Mouse (Mus musculus) C2C12 (cell line): ENCODE results near the gene Schip1. TPM values are rescaled to one million over a fixed set of nuclear protein-coding genes. Genes with fewer than 3 reads are reported as not detected.

ENCODE experiments used
- H3K27me3 ChIP-seq: one replicate; pipeline ENCODE4 v1.6.1; 2011; ENCODE audit not compliant: control insufficient read depth, insufficient read depth, insufficient read length
- H3K36me3 ChIP-seq: one replicate; pipeline ENCODE4 v1.6.1; 2011; ENCODE audit not compliant: control insufficient read depth, insufficient read depth
- H3K4me3 ChIP-seq: one replicate; pipeline ENCODE4 v1.5.1; 2011; ENCODE audit warnings: mild to moderate bottlenecking, control low read depth; ENCODE audit not compliant: poor library complexity, insufficient read depth, severe bottlenecking
- H3K79me2 ChIP-seq: one replicate; pipeline ENCODE4 v1.6.1; 2011; ENCODE audit not compliant: control insufficient read depth, insufficient read depth
- H3K79me3 ChIP-seq: one replicate; pipeline ENCODE4 v1.6.1; 2011; ENCODE audit warnings: low read depth, control low read depth
- H3ac ChIP-seq: one replicate; pipeline ENCODE3; 2011; ENCODE audit warnings: low read depth; ENCODE audit not compliant: control insufficient read depth, insufficient read length
- CEBPB ChIP-seq: IDR thresholded peaks from one replicate; pipeline ENCODE4 v1.6.1; 2011; ENCODE audit warnings: low read depth, mild to moderate bottlenecking, control low read depth, moderate library complexity
- CTCF ChIP-seq: IDR thresholded peaks from one replicate; pipeline ENCODE4 v1.5.1; 2011; ENCODE audit not compliant: control insufficient read depth, insufficient read depth, insufficient read length
- FOSL1 ChIP-seq: IDR thresholded peaks from one replicate; pipeline ENCODE4 v1.8.0; 2011; ENCODE audit warnings: mild to moderate bottlenecking, low read length; ENCODE audit not compliant: poor library complexity, insufficient read depth, severe bottlenecking
- MAX ChIP-seq: IDR thresholded peaks from one replicate; pipeline ENCODE4 v1.6.1; 2011; ENCODE audit warnings: mild to moderate bottlenecking, control low read depth
- MYOD1 ChIP-seq: IDR thresholded peaks from one replicate; pipeline ENCODE4 v1.6.1; 2011; ENCODE audit warnings: low read depth; ENCODE audit not compliant: control insufficient read depth, insufficient read length
- MYOG ChIP-seq: IDR thresholded peaks from one replicate; pipeline ENCODE4 v1.6.1; 2011; ENCODE audit not compliant: control insufficient read depth, insufficient read length; ENCODE audit errors: extremely low read depth
- USF1 ChIP-seq: IDR thresholded peaks from one replicate; pipeline ENCODE4 v1.6.1; 2011; ENCODE audit warnings: low read depth, mild to moderate bottlenecking, control low read depth, moderate library complexity
- polyA plus RNA-seq: library from polyadenylated mRNA; unstranded; fragments of >200 nt; fragmentation: generic; extraction: Trizol; gene quantifications from one replicate; pipeline ENCODE4 v1.2.1, GENCODE M21; 2012; ENCODE audit warnings: missing spikeins

Schip1 gene
- polyA plus RNA-seq, 1 experiment: 28.6 TPM

DNA sequence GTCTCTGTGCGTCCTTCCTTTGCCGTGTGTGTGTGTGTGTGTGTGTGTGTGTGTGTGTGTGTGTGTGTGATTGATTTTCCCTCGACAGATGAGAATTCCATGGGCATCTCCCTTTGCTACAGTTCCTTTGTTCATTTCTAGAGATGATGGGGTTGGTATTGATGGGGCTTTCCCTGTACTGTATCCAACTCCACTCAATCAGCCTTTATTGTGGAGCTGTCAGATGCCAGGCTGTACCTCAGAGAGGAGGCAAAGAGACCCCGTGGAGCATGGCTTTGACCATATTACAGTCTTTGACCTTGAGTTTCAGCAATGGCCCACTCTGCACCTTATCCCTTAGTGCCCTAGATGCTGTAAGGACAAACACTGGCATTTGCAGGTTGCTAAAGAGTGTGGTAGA, 462.6 kb downstream of the Schip1 start:
- peaks cover 44% of the 10 kb centered on the region for H3K79me3 ChIP-seq
- H3K27me3 ChIP-seq: no peaks in the 10 kb centered on the region
- H3K79me2 ChIP-seq: peaks cover 67% of the 10 kb centered on the region
- no peak overlapping the region for H3K4me3 ChIP-seq
- H3K36me3 ChIP-seq: no peaks in the 10 kb centered on the region
- TF ChIP-seq CEBPB: no peak
- no peak for TF ChIP-seq MYOG
- no peak for TF ChIP-seq CTCF
- TF ChIP-seq MAX: no peak
- TF ChIP-seq USF1: no peak
- no peak for TF ChIP-seq MYOD1
- TF ChIP-seq FOSL1: no peak
- no peak overlapping the region for H3ac ChIP-seq

DNA sequence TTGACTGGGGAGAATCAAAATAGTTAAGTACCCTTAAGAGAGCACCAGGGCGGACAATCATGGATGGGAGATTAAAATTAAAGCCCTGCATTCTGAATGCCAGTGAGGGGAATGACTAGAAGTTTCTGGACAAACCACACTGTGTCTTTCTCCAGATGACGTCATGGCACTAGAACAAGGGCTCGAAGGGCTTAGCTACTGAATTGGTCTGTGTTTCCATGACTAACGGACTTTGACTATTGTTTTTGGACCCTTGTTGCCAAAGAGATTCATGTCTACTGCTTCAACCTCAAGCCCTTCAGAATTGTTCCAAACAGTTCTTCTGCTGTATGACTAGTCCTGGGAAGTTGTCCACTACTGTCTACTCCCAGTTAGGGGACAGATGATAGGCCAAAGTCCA, 467.3 kb downstream of the Schip1 start:
- Histone ChIP-seq H3ac (no peak overlapping the region), H3K36me3 (peaks cover 7% of the 10 kb centered on the region), H3K27me3 (no peaks in the 10 kb centered on the region), H3K79me3 (peaks cover 52% of the 10 kb centered on the region), H3K4me3 (no peak overlapping the region), H3K79me2 (peaks cover 94% of the 10 kb centered on the region)
- no peak for TF ChIP-seq FOSL1
- TF ChIP-seq CTCF: no peak
- TF ChIP-seq CEBPB: no peak
- TF ChIP-seq MAX: no peak
- no peak for TF ChIP-seq USF1
- no peak for TF ChIP-seq MYOG
- no peak for TF ChIP-seq MYOD1

- no peak for TF ChIP-seq FOSL1
- TF ChIP-seq MYOD1: no peak
- peaks cover 43% of the 10 kb centered on the region for H3K79me3 ChIP-seq
- peaks cover 89% of the 10 kb centered on the region for H3K79me2 ChIP-seq
- peaks cover 8% of the 10 kb centered on the region for H3K36me3 ChIP-seq
- no peak overlapping the region for H3ac ChIP-seq
- H3K4me3 ChIP-seq: no peak overlapping the region
- no peaks in the 10 kb centered on the region for H3K27me3 ChIP-seq
Measured at GRCm38 (mm10) chr3:68534571-68535051, 470.0 kb downstream of the Schip1 start.

GRCm38 (mm10) chr3:68535160-68535728, 470.6 kb downstream of the Schip1 start:
- peaks cover 89% of the 10 kb centered on the region for H3K79me2 ChIP-seq
- H3ac ChIP-seq: no peak overlapping the region
- no peaks in the 10 kb centered on the region for H3K27me3 ChIP-seq
- peaks cover 39% of the 10 kb centered on the region for H3K79me3 ChIP-seq
- no peak overlapping the region for H3K4me3 ChIP-seq
- peaks cover 8% of the 10 kb centered on the region for H3K36me3 ChIP-seq
- TF ChIP-seq MAX: no peak
- TF ChIP-seq MYOG: no peak
- TF ChIP-seq USF1: no peak
- TF ChIP-seq MYOD1: no peak
- TF ChIP-seq FOSL1: no peak
- TF ChIP-seq CTCF: no peak
- TF ChIP-seq CEBPB: no peak

DNA sequence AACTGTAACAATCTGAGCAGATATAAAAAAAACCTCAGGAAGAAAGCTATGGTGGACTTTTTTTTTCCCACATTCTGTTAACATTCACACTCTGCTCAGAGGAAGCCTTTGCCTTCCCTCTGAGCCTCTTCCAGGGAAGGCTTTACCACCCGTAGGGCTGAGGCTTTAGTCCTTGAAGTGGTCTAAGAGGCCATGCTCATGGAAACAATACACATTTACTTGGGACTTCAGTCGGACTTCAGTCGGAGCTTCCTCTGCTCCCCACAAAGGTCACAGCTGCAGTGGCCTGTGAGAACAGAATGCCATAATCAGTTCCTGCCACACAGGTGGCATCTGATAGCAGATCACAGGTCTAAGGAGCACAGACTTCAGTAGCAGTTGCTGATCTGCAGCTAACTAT, 471.5 kb downstream of the Schip1 start:
- H3K4me3 ChIP-seq: no peak overlapping the region
- peaks cover 35% of the 10 kb centered on the region for H3K79me3 ChIP-seq
- H3ac ChIP-seq: no peak overlapping the region
- no peak for TF ChIP-seq MYOD1
- peaks cover 8% of the 10 kb centered on the region for H3K36me3 ChIP-seq
- peaks cover 91% of the 10 kb centered on the region for H3K79me2 ChIP-seq
- no peaks in the 10 kb centered on the region for H3K27me3 ChIP-seq

DNA sequence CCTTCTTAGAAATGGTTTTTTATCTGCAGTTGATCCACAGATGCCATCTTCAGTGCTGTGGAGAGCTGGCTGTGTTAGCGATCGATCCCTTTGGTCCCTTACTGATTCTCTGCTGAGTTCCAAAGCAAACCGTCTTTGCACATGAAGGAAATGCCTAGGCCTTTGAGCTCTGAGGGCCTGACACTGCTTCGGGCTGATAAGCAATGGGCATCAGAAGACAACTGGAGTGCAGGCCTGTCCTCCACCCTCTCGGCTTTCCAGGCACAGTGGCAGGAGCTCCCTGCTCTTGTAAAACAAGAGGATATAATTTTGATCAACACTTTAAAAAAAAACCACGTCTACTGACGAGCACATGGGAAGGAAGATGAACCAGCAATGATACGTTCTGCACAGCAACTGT, 477.1 kb downstream of the Schip1 start:
- TF ChIP-seq CEBPB (no peak), MYOG (no peak), FOSL1 (no peak), MAX (no peak), USF1 (no peak), CTCF (no peak), MYOD1 (no peak)
- Histone ChIP-seq H3K79me2 (peaks cover 81% of the 10 kb centered on the region), H3K27me3 (no peaks in the 10 kb centered on the region), H3K36me3 (peaks cover 10% of the 10 kb centered on the region), H3K4me3 (no peak overlapping the region), H3K79me3 (peaks cover 28% of the 10 kb centered on the region), H3ac (no peak overlapping the region)
